Mouse (Mus musculus): Measurements from ENCODE around the gene Insl5. TPM values are rescaled to one million over a fixed set of nuclear protein-coding genes. Genes with fewer than 3 reads are reported as not detected.
A peak's percentile ranks its signal among the peaks of the same experiment; 100 is the strongest.

Insl5 gene
- polyA plus RNA-seq, 1 experiment from 2014 or later = not detected

GRCm38 (mm10) chr4:102987756-102988155, 38.9 kb downstream of the Insl5 start:
- no peaks in the 10 kb centered on the region for H3K27me3 ChIP-seq
- no peak overlapping the region for H3K4me2 ChIP-seq (replicated peaks)
- WGBS = 72% methylated on average over 2 of the region's 2 CpGs
- H3K36me3 ChIP-seq = no peaks in the 10 kb centered on the region
- no peak overlapping the region for H3K9ac ChIP-seq
- ATAC-seq (ENCODE audit: low FRiP score, low read depth) = no peak
- no peaks in the 10 kb centered on the region for H3K9me3 ChIP-seq
- H3K27ac ChIP-seq = no peak overlapping the region
- peaks cover 12% of the 10 kb centered on the region for H3K4me1 ChIP-seq
- no peak overlapping the region for H3K4me3 ChIP-seq

- Histone ChIP-seq H3K4me2 (replicated peaks) (no peak overlapping the region), H3K9ac (no peak overlapping the region), H3K36me3 (no peaks in the 10 kb centered on the region), H3K4me1 (peaks cover 12% of the 10 kb centered on the region), H3K9me3 (no peaks in the 10 kb centered on the region), H3K4me3 (no peak overlapping the region), H3K27ac (no peak overlapping the region), H3K27me3 (no peaks in the 10 kb centered on the region)
- WGBS = 43% methylated on average over 4 of the region's 4 CpGs
- ATAC-seq (ENCODE audit: low FRiP score, low read depth) = no peak
Measured at GRCm38 (mm10) chr4:102987325-102987724, 39.3 kb downstream of the Insl5 start.

GRCm38 (mm10) chr4:102986917-102987316, 39.7 kb downstream of the Insl5 start:
- no peaks in the 10 kb centered on the region for H3K9me3 ChIP-seq
- no peak overlapping the region for H3K4me2 ChIP-seq (replicated peaks)
- H3K4me1 ChIP-seq = peaks cover 12% of the 10 kb centered on the region
- H3K36me3 ChIP-seq = no peaks in the 10 kb centered on the region
- no peak overlapping the region for H3K27ac ChIP-seq
- no peak overlapping the region for H3K9ac ChIP-seq
- WGBS = 1% methylated on average over 2 of the region's 2 CpGs
- H3K4me3 ChIP-seq = no peak overlapping the region
- ATAC-seq (ENCODE audit: low FRiP score, low read depth) = peak; percentile 79
- no peaks in the 10 kb centered on the region for H3K27me3 ChIP-seq

GRCm38 (mm10) chr4:102986173-102986572, 40.5 kb downstream of the Insl5 start:
- Histone ChIP-seq H3K4me3 (no peak overlapping the region), H3K4me1 (peaks cover 5% of the 10 kb centered on the region), H3K36me3 (no peaks in the 10 kb centered on the region), H3K4me2 (replicated peaks) (no peak overlapping the region), H3K9ac (no peak overlapping the region), H3K27ac (no peak overlapping the region), H3K27me3 (no peaks in the 10 kb centered on the region), H3K9me3 (no peaks in the 10 kb centered on the region)
- ATAC-seq (ENCODE audit: low FRiP score, low read depth) = no peak
- 70% methylated on average over 7 of the region's 7 CpGs for WGBS

- WGBS = 78% methylated on average over 8 of the region's 8 CpGs
- Histone ChIP-seq H3K27me3 (peaks cover 26% of the 10 kb centered on the region), H3K36me3 (no peaks in the 10 kb centered on the region), H3K27ac (no peak overlapping the region), H3K4me2 (replicated peaks) (no peak overlapping the region), H3K9ac (no peak overlapping the region), H3K9me3 (no peaks in the 10 kb centered on the region), H3K4me1 (peaks cover 12% of the 10 kb centered on the region), H3K4me3 (no peak overlapping the region)
- ATAC-seq (ENCODE audit: low FRiP score, low read depth) = no peak
Measured at GRCm38 (mm10) chr4:102981709-102982108, 44.9 kb downstream of the Insl5 start.

- H3K9ac ChIP-seq = no peak overlapping the region
- no peak overlapping the region for H3K4me3 ChIP-seq
- 60% methylated on average over 5 of the region's 5 CpGs for WGBS
- peaks cover 12% of the 10 kb centered on the region for H3K4me1 ChIP-seq
- no peak for ATAC-seq (ENCODE audit: low FRiP score, low read depth)
- H3K9me3 ChIP-seq = no peaks in the 10 kb centered on the region
- H3K27me3 ChIP-seq = peaks cover 26% of the 10 kb centered on the region
- no peaks in the 10 kb centered on the region for H3K36me3 ChIP-seq
- no peak overlapping the region for H3K27ac ChIP-seq
- H3K4me2 ChIP-seq (replicated peaks) = peak overlapping the region; percentile 81
Measured at GRCm38 (mm10) chr4:102979385-102979784, 47.3 kb downstream of the Insl5 start.

- WGBS = 4% methylated on average over 13 of the region's 13 CpGs
- H3K4me3 ChIP-seq = peak within 1 kb of the TSS; percentile 40
- peaks cover 12% of the 10 kb centered on the region for H3K4me1 ChIP-seq
- peak within 1 kb of the TSS; percentile 81 for H3K4me2 ChIP-seq (replicated peaks)
- peaks cover 26% of the 10 kb centered on the region for H3K27me3 ChIP-seq
- peak within 1 kb of the TSS; percentile 53 for H3K9ac ChIP-seq
- ATAC-seq (ENCODE audit: low FRiP score, low read depth) = peak; percentile 67
- H3K27ac ChIP-seq = no peak within 1 kb of the TSS
- H3K9me3 ChIP-seq = no peaks in the 10 kb centered on the region
- H3K36me3 ChIP-seq = no peaks in the 10 kb centered on the region
Measured at GRCm38 (mm10) chr4:102978440-102978839, 48.2 kb downstream of the Insl5 start, which contains the start of gene Tctex1d1. Gene Tctex1d1 (plus strand): TSS chr4:102978606.

GRCm38 (mm10) chr4:102977778-102978321, 48.8 kb downstream of the Insl5 start:
- Histone ChIP-seq H3K27ac (no peak overlapping the region), H3K9me3 (no peaks in the 10 kb centered on the region), H3K27me3 (peaks cover 26% of the 10 kb centered on the region), H3K9ac (no peak overlapping the region), H3K4me3 (peak overlapping the region; percentile 40), H3K4me2 (replicated peaks) (peak overlapping the region; percentile 81), H3K36me3 (no peaks in the 10 kb centered on the region), H3K4me1 (peaks cover 12% of the 10 kb centered on the region)
- no peak; the same call in 1 of the 2 replicates for ATAC-seq (ENCODE audit: low FRiP score, low read depth)
- 7% methylated on average over 16 of the region's 16 CpGs for WGBS

GRCm38 (mm10) chr4:102976290-102977275, 50.1 kb downstream of the Insl5 start:
- peaks cover 26% of the 10 kb centered on the region for H3K27me3 ChIP-seq
- H3K4me2 ChIP-seq (replicated peaks) = no peak overlapping the region
- no peak for ATAC-seq (ENCODE audit: low FRiP score, low read depth)
- H3K9ac ChIP-seq = no peak overlapping the region
- H3K9me3 ChIP-seq = no peaks in the 10 kb centered on the region
- peaks cover 12% of the 10 kb centered on the region for H3K4me1 ChIP-seq
- WGBS = 49% methylated on average over 12 of the region's 12 CpGs
- no peak overlapping the region for H3K27ac ChIP-seq
- no peaks in the 10 kb centered on the region for H3K36me3 ChIP-seq
- no peak overlapping the region for H3K4me3 ChIP-seq

- Histone ChIP-seq H3K4me1 (peaks cover 12% of the 10 kb centered on the region), H3K4me2 (replicated peaks) (no peak overlapping the region), H3K27me3 (peaks cover 17% of the 10 kb centered on the region), H3K9me3 (no peaks in the 10 kb centered on the region), H3K4me3 (no peak overlapping the region), H3K36me3 (no peaks in the 10 kb centered on the region), H3K9ac (no peak overlapping the region), H3K27ac (no peak overlapping the region)
- ATAC-seq (ENCODE audit: low FRiP score, low read depth) = no peak
- WGBS = 44% methylated on average over 5 of the region's 5 CpGs
Measured at GRCm38 (mm10) chr4:102974172-102974571, 52.5 kb downstream of the Insl5 start.

- no peak overlapping the region for H3K4me3 ChIP-seq
- no peak overlapping the region for H3K9ac ChIP-seq
- no peaks in the 10 kb centered on the region for H3K9me3 ChIP-seq
- H3K27me3 ChIP-seq = peaks cover 3% of the 10 kb centered on the region
- H3K27ac ChIP-seq = no peak overlapping the region
- ATAC-seq (ENCODE audit: low FRiP score, low read depth) = no peak
- no peak overlapping the region for H3K4me2 ChIP-seq (replicated peaks)
- no peaks in the 10 kb centered on the region for H3K36me3 ChIP-seq
- H3K4me1 ChIP-seq = no peaks in the 10 kb centered on the region
- 80% methylated on average over 3 of the region's 3 CpGs for WGBS
Measured at GRCm38 (mm10) chr4:102972071-102972470, 54.6 kb downstream of the Insl5 start.

GRCm38 (mm10) chr4:102971159-102971558, 55.5 kb downstream of the Insl5 start:
- H3K27me3 ChIP-seq = no peaks in the 10 kb centered on the region
- H3K9me3 ChIP-seq = no peaks in the 10 kb centered on the region
- no peak for ATAC-seq (ENCODE audit: low FRiP score, low read depth)
- no peak overlapping the region for H3K27ac ChIP-seq
- H3K4me2 ChIP-seq (replicated peaks) = no peak overlapping the region
- no peak overlapping the region for H3K4me3 ChIP-seq
- H3K9ac ChIP-seq = no peak overlapping the region
- no peaks in the 10 kb centered on the region for H3K36me3 ChIP-seq
- WGBS = 71% methylated on average over 5 of the region's 5 CpGs
- H3K4me1 ChIP-seq = no peaks in the 10 kb centered on the region

All from limb, embryonic 13.5 days (tissue).